Mouse (Mus musculus) lung, embryonic 16.5 days (tissue): ENCODE measurements around the gene BC055324. TPM values are rescaled to one million over a fixed set of nuclear protein-coding genes. Genes with fewer than 3 reads are reported as not detected.
A peak's percentile ranks its signal among the peaks of the same experiment; 100 is the strongest.

Source experiments
- ATAC-seq: fragments of 200-750 bp; cut with Nextera tagmentation; 2 replicates; pipeline ENCODE4 v1.8.0; 2017; ENCODE audit warnings: low read depth, mild to moderate bottlenecking, moderate library complexity
- H3K27ac ChIP-seq: fragments of 300-500 bp; sonication (generic); 2 replicates; pipeline ENCODE4 v1.5.1; 2014; ENCODE audit warnings: mild to moderate bottlenecking, control low read depth, low read length
- H3K27me3 ChIP-seq: fragments of 300-500 bp; sonication (generic); 2 replicates; pipeline ENCODE4 v1.6.1; 2014; ENCODE audit warnings: low read depth, low read length, mixed read lengths; ENCODE audit not compliant: control insufficient read depth, insufficient read depth
- H3K36me3 ChIP-seq: fragments of 300-500 bp; sonication (generic); 2 replicates; pipeline ENCODE4 v1.6.1; 2014; ENCODE audit warnings: low read length; ENCODE audit not compliant: control insufficient read depth, insufficient read depth
- H3K4me1 ChIP-seq: fragments of 300-500 bp; sonication (generic); replicated peaks from 2 replicates; pipeline ENCODE4 v1.6.1; 2014; ENCODE audit warnings: low read length, mixed read lengths; ENCODE audit not compliant: control insufficient read depth, insufficient read depth
- H3K4me2 ChIP-seq: fragments of 300-500 bp; sonication (generic); 2 replicates; pipeline ENCODE4 v1.6.1; 2014; ENCODE audit warnings: low read depth, low read length, control low read depth
- H3K4me3 ChIP-seq: fragments of 300-500 bp; sonication (generic); 2 replicates; pipeline ENCODE4 v1.5.1; 2014; ENCODE audit warnings: mild to moderate bottlenecking, low read length, control low read depth
- H3K9ac ChIP-seq: fragments of 300-500 bp; sonication (generic); 2 replicates; pipeline ENCODE4 v1.6.1; 2014; ENCODE audit warnings: low read length, control low read depth
- H3K9me3 ChIP-seq: fragments of 300-500 bp; sonication (generic); 2 replicates; pipeline ENCODE4 v1.6.1; 2016; ENCODE audit warnings: low read length; ENCODE audit not compliant: control insufficient read depth
- WGBS: fragments of 180-500 bp; shearing (Covaris S2); extraction: QIAGEN DNeasy Blood & Tissue Kit; methylation state at CpG from one replicate; pipeline ENCODE4 v1.1.7; 2014; 5-methylcytosine and 5-hydroxymethylcytosine counted together
- polyA plus RNA-seq: library from polyadenylated mRNA; unstranded; fragments of >200 nt; fragmentation: Nextera tagmentation; extraction: Ambion mirVana; gene quantifications from 2 replicates; pipeline ENCODE4 v1.2.1, GENCODE M21; 2015

BC055324 gene
- polyA plus RNA-seq, 1 experiment from 2014 or later, result 23.7 TPM

DNA sequence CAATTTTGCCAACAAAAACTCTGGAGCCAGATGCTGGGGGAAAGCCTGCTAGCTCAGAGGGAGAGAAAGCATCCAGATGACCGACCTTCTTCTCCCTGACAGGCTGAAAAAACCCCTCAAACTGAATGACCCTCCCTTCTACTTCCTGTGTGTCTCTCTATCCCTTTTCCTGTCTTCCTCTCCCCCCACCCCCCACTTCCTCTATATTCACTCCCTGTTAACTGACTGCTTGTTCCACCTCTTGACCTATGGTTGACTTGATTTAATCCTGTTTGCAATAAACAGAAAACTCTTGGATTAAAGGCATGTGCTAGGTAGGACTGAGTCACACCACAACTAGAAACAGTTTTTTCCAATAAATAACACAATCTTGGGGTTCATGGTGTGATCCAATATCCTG is 20.0 kb upstream of the BC055324 start:
- Histone ChIP-seq H3K9me3 (no peaks in the 10 kb centered on the region), H3K36me3 (no peaks in the 10 kb centered on the region), H3K4me1 (no peaks in the 10 kb centered on the region), H3K27me3 (no peaks in the 10 kb centered on the region), H3K27ac (no peak overlapping the region), H3K4me2 (no peak overlapping the region), H3K4me3 (no peak overlapping the region), H3K9ac (no peak overlapping the region)
- no peak for ATAC-seq
- WGBS, result 52% methylated on average over 1 of the region's 1 CpGs

DNA sequence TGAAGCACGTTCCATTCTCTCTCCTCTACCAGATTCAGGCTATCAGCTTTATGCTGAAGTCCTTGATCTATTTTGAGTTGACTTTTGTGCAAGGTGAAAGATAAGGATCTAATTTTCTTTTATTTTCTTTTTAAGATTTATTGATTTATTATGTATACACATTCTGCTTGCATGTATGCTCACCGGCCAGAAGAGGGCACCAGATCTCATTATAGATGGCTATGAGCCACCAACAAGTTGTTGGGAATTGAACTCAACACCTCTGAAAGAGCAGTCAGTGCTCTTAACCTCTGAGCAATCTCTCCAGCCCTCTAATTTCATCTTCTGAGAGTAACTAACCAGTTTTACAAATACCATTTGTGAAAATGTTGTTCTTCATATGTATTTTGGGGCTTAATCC is 14.6 kb upstream of the BC055324 start:
- no peak for ATAC-seq
- no peaks in the 10 kb centered on the region for H3K4me1 ChIP-seq
- 32% methylated on average over 2 of the region's 2 CpGs for WGBS

DNA sequence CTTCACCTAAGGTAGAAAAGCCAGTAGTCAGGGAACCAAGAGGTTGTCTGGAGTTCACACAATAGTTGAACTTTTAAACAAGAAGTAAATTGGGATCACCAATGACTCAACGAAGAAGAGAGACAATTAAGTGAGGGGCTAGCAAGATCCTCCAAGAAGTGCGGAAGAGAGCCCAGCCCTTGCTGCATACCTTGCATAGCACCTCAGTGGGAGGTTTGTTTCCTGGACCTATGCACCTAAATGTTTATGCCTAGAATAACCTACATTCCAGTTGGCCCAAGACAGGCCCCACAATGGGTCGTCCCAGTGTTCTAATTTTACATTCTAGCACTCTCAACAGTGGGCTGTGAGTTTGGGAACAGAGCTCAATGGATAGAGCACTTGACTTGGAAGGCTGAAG is 9.7 kb upstream of the BC055324 start:
- WGBS, result 61% methylated on average over 3 of the region's 3 CpGs
- no peak overlapping the region for H3K4me3 ChIP-seq
- ATAC-seq, result no peak
- no peaks in the 10 kb centered on the region for H3K27me3 ChIP-seq
- H3K9ac ChIP-seq, result no peak overlapping the region
- no peaks in the 10 kb centered on the region for H3K36me3 ChIP-seq
- H3K27ac ChIP-seq, result no peak overlapping the region
- no peaks in the 10 kb centered on the region for H3K9me3 ChIP-seq
- no peak overlapping the region for H3K4me2 ChIP-seq
- no peaks in the 10 kb centered on the region for H3K4me1 ChIP-seq

More for the DNA sequence above, 14.6 kb upstream of the BC055324 start:
- Histone ChIP-seq H3K9ac (no peak overlapping the region), H3K4me2 (no peak overlapping the region), H3K4me3 (no peak overlapping the region), H3K27me3 (no peaks in the 10 kb centered on the region), H3K36me3 (no peaks in the 10 kb centered on the region), H3K9me3 (no peaks in the 10 kb centered on the region), H3K27ac (no peak overlapping the region)

DNA sequence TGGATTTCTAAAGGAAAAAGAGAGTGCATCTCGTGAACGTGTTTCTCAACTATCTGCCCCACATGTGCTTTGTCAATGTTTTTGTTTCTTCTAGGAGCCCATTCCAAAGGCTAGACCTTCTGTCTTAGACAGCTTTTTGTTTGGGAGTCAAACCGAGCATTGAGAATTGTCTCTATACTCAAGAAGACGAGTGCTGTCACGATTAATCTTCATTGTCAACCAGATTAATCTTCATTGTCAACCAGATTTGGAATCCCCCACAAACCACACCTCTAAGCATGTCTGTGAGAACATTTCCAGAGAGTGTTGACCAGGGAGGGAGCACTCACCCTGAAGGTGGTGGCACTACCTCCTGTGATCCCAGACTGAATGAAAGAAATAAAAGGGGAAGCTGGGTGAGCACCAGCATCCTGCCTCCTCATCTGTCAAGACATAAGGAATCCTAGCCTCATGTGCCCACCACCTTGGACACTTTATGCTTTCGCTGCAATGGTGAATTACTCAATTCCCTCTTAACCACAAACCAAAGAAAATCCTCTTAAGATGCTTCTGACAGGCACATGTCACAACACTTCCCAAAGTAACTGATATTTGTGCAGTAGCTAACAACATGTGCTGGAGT is 7.3 kb upstream of the BC055324 start:
- no peak for ATAC-seq
- H3K4me1 ChIP-seq, result no peaks in the 10 kb centered on the region
- no peaks in the 10 kb centered on the region for H3K9me3 ChIP-seq
- no peaks in the 10 kb centered on the region for H3K36me3 ChIP-seq
- no peak overlapping the region for H3K27ac ChIP-seq
- H3K27me3 ChIP-seq, result no peaks in the 10 kb centered on the region
- 68% methylated on average over 6 of the region's 6 CpGs for WGBS
- no peak overlapping the region for H3K4me3 ChIP-seq
- H3K4me2 ChIP-seq, result no peak overlapping the region
- no peak overlapping the region for H3K9ac ChIP-seq

DNA sequence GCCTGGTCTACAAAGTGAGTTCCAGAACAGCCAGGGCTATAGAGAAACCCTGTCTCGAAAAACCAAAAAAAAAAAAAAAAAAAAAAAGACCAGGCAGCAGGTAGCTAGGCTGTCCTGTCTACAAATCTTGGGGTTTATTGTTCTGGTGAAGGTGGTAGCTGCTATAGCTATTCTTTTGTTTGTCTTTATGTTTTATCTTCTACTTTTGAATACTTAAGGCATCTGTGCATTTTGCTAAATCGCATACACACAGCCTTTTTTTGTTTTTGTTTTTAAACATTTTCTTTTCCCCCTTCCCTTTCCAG is 965 bp upstream of the BC055324 start:
- H3K9ac ChIP-seq, result peak overlapping the region; percentile 89; the same call in 1 of the 2 replicates
- peak overlapping the region; percentile 78 for H3K4me2 ChIP-seq
- no peaks in the 10 kb centered on the region for H3K27me3 ChIP-seq
- peaks cover 4% of the 10 kb centered on the region; the same call in 1 of the 2 replicates for H3K4me1 ChIP-seq
- no peaks in the 10 kb centered on the region for H3K9me3 ChIP-seq
- no peaks in the 10 kb centered on the region for H3K36me3 ChIP-seq
- ATAC-seq, result no peak
- 97% methylated on average over 2 of the region's 2 CpGs for WGBS
- peak overlapping the region; percentile 65 for H3K4me3 ChIP-seq
- H3K27ac ChIP-seq, result no peak overlapping the region

DNA sequence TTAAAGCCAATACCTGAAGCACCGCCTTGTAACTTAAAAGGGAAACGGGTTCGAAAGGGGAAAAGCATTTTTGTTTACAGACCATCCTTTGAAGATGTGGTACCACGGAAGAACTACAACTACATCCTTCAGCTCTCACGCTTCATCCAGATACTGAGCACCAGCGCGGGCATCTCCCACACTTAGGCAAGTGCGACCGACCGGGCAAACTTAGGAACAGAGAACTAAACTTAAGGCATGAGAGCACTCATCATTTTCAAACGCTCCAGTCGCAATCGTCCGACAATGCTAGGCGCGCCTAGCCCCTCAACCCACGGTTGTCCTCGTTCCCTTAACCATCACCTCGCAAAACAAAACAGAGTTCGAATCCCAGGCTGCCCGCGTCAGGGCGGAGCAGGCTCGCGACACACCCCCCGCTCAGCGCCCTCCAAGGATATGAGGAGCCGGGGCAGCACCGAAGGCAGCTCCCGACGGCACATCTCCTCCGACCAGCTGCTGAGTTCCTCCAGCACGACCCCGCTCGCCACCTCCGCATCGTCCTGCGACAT is 349 bp downstream of the BC055324 start:
- peak; percentile 75 for ATAC-seq

DNA sequence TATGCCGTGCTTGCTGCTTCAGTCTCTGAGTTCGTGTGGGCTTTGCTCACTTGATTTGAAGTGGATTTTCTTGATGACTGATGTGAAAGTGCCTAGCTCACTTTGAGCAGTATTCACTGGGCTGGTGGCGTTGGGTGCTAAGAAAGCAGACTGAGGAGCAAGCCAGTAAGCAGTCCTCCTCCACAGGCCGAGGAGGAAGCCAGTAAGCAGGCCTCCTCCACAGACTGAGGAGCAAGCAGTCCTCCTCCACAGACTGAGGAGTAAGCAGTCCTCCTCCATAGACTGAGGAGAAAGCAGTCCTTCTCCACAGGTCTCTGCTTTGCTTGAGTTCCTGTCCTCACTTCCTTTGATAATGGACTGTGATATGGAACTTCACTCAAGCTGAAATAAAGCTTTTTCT is 2.2 kb downstream of the BC055324 start:
- no peaks in the 10 kb centered on the region for H3K27me3 ChIP-seq
- H3K4me2 ChIP-seq, result no peak overlapping the region
- no peak for ATAC-seq
- H3K4me1 ChIP-seq, result peaks cover 4% of the 10 kb centered on the region; the same call in 1 of the 2 replicates
- H3K27ac ChIP-seq, result no peak overlapping the region
- H3K9ac ChIP-seq, result no peak overlapping the region
- H3K36me3 ChIP-seq, result no peaks in the 10 kb centered on the region
- no peak overlapping the region for H3K4me3 ChIP-seq
- H3K9me3 ChIP-seq, result no peaks in the 10 kb centered on the region
- 75% methylated on average over 4 of the region's 4 CpGs for WGBS

More for the DNA sequence above, 349 bp downstream of the BC055324 start:
- Histone ChIP-seq H3K4me2 (peak overlapping the region; percentile 65), H3K27me3 (no peaks in the 10 kb centered on the region), H3K4me1 (peaks cover 4% of the 10 kb centered on the region; the same call in 1 of the 2 replicates), H3K27ac (peak overlapping the region; percentile 25; the same call in 1 of the 2 replicates), H3K9ac (peak overlapping the region; percentile 89), H3K4me3 (peak overlapping the region; percentile 65), H3K9me3 (no peaks in the 10 kb centered on the region), H3K36me3 (no peaks in the 10 kb centered on the region)
- under 1% methylated on average over 38 of the region's 38 CpGs for WGBS

DNA sequence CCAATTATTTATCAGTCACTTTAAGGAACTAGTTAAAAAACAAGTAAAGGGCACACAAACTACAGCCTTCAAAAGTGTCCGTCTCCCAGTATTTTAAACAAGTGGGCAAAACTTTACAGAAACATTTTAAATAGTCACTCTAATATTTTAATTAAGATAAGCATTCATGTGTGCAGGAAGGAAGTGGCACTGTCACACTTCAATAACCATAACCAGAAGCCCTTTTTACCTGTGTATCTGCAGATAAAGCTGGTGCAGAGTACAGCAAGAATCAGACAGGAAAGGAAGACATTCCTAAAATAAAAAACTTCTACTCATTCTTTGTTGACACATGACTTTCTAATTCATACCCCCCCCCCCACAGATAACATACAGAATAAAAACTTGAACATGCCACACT is 18.1 kb downstream of the BC055324 start:
- H3K9ac ChIP-seq, result no peak overlapping the region
- no peak for ATAC-seq
- no peak overlapping the region for H3K4me3 ChIP-seq
- H3K27ac ChIP-seq, result no peak overlapping the region
- H3K36me3 ChIP-seq, result peaks cover 5% of the 10 kb centered on the region
- no peaks in the 10 kb centered on the region for H3K9me3 ChIP-seq
- 90% methylated on average over 1 of the region's 1 CpGs for WGBS
- no peak overlapping the region for H3K4me2 ChIP-seq
- H3K4me1 ChIP-seq, result no peaks in the 10 kb centered on the region
- no peaks in the 10 kb centered on the region for H3K27me3 ChIP-seq

DNA sequence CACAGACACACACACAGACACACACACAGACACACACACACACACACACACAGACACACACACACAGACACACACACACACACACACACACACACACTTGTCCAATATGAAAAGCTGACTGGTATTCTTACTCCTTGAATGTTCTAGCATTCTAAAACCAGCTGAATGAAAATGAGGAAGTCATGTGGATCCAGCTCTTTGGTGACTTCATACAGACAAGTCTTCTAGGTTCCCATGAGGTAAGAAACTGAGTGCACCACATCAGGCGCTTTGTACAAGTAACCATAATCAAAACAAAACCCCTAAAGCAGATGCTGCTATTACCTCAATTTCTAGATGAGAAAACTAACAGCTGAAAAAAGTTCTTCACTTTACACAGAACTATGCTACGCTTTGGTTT is 19.5 kb downstream of the BC055324 start:
- WGBS, result 97% methylated on average over 2 of the region's 2 CpGs
- Histone ChIP-seq H3K27ac (no peak overlapping the region), H3K9ac (no peak overlapping the region), H3K27me3 (no peaks in the 10 kb centered on the region), H3K36me3 (peaks cover 4% of the 10 kb centered on the region; the same call in 1 of the 2 replicates), H3K4me3 (no peak overlapping the region), H3K4me2 (no peak overlapping the region), H3K4me1 (no peaks in the 10 kb centered on the region), H3K9me3 (no peaks in the 10 kb centered on the region)
- no peak for ATAC-seq
